Mouse (Mus musculus) E14TG2a.4 (cell line): ENCODE data around the gene Col4a4.

ENCODE experiments used
- H3K27me3 ChIP-seq: 2 replicates; pipeline ENCODE4 v1.6.1; 2014; ENCODE audit warnings: low read length, control low read depth; ENCODE audit not compliant: insufficient read depth
- H3K36me3 ChIP-seq: 2 replicates; pipeline ENCODE4 v1.6.1; 2014; ENCODE audit warnings: low read length, control low read depth; ENCODE audit not compliant: insufficient read depth
- H3K4me1 ChIP-seq: replicated peaks from 2 replicates; pipeline ENCODE4 v1.6.1; 2014; ENCODE audit warnings: low read depth, low read length, control low read depth
- H3K4me3 ChIP-seq: replicated peaks from 2 replicates; pipeline ENCODE4 v1.5.1; 2014; ENCODE audit warnings: mild to moderate bottlenecking, low read length
- H3K9me3 ChIP-seq: 2 replicates; pipeline ENCODE4 v1.6.1; 2014; ENCODE audit warnings: low read length, control low read depth
- CTCF ChIP-seq: conservative IDR thresholded peaks from 2 replicates; pipeline ENCODE4 v1.5.1; 2014; ENCODE audit warnings: low read length
- NANOG ChIP-seq: IDR thresholded peaks from 2 replicates; pipeline ENCODE4 v1.6.1; 2014; ENCODE audit warnings: borderline replicate concordance, low read length, mixed read lengths
- POU5F1 ChIP-seq: IDR thresholded peaks from 2 replicates; pipeline ENCODE4 v1.6.1; 2014; ENCODE audit warnings: low read length, borderline replicate concordance

Gene Col4a4

DNA sequence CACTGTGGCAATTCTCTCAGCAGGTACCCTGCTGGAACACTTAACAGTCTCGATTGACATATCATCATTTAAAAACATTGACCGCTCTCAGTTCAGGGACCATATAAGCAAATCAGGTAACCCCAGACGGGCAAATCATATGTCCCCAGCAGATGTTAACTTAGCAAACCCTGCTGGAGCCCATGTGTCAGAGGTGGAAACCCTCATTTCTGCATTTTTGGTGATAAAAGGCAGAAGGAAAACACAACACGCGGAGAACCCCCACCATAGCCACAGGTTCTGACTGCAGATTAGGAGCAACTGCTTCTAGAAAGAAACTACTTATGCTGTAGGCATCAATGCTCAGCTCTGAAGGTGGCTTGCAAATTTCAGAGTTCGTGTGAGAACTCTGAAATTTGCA, 38.3 kb upstream of the Col4a4 start:
- Histone ChIP-seq H3K27me3 (no peaks in the 10 kb centered on the region; the same call in 1 of the 2 replicates), H3K9me3 (no peaks in the 10 kb centered on the region), H3K36me3 (no peaks in the 10 kb centered on the region), H3K4me3 (no peak overlapping the region), H3K4me1 (no peaks in the 10 kb centered on the region)
- no peak for TF ChIP-seq CTCF
- no peak for TF ChIP-seq NANOG
- TF ChIP-seq POU5F1 = no peak

DNA sequence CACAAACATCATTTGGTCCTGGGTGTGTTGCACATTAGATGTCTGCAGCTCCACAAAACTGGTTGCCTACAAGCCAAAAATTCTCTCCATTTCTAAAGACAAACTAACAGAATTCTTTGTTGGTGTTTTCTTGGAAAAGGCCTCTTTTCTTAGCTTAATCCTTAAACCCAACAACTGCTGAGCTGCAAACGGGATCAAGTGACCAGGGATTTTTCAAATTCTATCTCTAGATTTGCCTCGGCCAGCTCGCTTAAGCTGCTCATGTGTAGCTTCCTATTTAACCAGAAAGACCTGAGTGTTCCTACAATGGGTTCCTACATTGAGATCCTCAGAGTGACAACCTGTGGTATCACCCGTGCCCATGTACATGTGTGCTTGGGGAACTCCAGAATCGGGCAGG, 33.3 kb upstream of the Col4a4 start:
- H3K36me3 ChIP-seq = no peaks in the 10 kb centered on the region
- no peak overlapping the region for H3K4me3 ChIP-seq
- no peaks in the 10 kb centered on the region; the same call in 1 of the 2 replicates for H3K27me3 ChIP-seq
- no peaks in the 10 kb centered on the region for H3K9me3 ChIP-seq
- H3K4me1 ChIP-seq = no peaks in the 10 kb centered on the region
- TF ChIP-seq NANOG (no peak), POU5F1 (no peak), CTCF (no peak)

DNA sequence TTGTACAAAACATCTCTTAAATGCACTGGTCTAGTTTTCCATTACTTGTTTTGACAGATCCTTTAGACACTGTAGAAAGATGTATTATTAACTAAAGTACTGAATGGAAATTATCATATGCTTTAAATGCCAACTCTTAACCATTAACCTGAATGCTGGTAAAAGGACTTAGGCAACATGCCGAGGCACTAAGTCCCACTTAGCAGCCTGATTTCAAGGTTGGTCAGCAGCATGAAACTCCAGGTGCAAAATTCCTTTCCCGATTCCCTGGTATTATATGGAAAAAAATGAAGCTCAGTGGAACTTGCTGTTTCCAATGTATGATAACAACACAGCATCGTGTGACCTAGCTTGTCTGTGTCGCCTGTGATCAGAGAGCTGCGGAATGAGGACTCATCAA, 31.9 kb upstream of the Col4a4 start:
- Histone ChIP-seq H3K4me1 (no peaks in the 10 kb centered on the region), H3K27me3 (no peaks in the 10 kb centered on the region), H3K4me3 (no peak overlapping the region), H3K9me3 (no peaks in the 10 kb centered on the region), H3K36me3 (no peaks in the 10 kb centered on the region)
- TF ChIP-seq POU5F1 = no peak
- TF ChIP-seq CTCF = no peak
- TF ChIP-seq NANOG = no peak

DNA sequence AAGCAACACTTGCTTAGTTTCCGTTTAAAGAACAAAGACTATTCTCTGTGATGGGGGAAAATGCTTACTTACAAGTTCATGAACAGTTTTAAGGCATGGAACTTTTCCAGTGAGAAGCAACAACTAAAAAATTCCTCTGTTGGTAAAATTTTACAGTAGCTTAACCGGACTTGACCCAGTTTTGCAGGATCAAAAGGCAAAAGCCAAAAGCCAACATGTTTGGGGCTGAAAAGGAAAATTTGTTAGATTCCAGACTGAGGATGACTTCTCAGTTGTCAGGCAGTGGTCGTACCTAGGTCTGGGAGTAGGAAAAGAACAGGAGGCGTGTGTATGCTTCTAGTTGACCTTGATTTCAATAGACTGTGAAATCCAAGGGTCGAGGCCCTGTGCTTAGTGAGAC, 31.4 kb upstream of the Col4a4 start:
- no peaks in the 10 kb centered on the region for H3K9me3 ChIP-seq
- H3K36me3 ChIP-seq = no peaks in the 10 kb centered on the region
- H3K4me1 ChIP-seq = no peaks in the 10 kb centered on the region
- no peaks in the 10 kb centered on the region for H3K27me3 ChIP-seq
- no peak overlapping the region for H3K4me3 ChIP-seq
- TF ChIP-seq CTCF = no peak
- no peak for TF ChIP-seq POU5F1
- TF ChIP-seq NANOG = no peak

DNA sequence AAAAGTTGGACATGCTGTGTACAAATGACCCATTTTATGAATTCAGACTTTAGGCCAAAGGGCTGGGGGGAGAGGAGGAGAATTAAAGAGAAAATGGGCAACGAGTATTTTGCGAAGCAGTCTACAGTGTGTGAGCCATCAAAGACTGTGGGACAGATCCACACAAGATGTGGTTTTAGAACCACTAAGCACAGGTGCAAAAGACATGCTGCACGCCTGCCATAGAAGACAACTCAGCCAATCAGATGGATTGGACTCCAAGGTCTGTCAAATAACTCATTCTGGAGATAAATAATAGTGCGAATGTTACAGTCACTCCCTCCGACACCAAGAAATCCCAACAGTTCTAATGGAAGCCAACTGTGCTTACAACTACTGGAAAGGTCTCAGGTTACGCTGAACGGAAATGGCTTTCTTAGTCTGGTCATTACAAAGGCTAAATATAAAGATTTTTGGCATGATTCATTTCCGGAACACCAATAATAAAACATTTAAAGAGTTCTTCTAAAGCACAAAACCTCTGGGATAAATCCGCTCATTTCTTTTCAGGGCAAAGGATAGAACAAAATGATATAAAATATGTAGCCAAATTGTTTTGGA, 25.5 kb upstream of the Col4a4 start:
- H3K27me3 ChIP-seq = no peaks in the 10 kb centered on the region
- no peak for TF ChIP-seq CTCF
- TF ChIP-seq NANOG = no peak
- no peak for TF ChIP-seq POU5F1
- H3K4me3 ChIP-seq = no peak overlapping the region
- H3K9me3 ChIP-seq = no peaks in the 10 kb centered on the region
- no peaks in the 10 kb centered on the region for H3K36me3 ChIP-seq
- H3K4me1 ChIP-seq = no peaks in the 10 kb centered on the region

DNA sequence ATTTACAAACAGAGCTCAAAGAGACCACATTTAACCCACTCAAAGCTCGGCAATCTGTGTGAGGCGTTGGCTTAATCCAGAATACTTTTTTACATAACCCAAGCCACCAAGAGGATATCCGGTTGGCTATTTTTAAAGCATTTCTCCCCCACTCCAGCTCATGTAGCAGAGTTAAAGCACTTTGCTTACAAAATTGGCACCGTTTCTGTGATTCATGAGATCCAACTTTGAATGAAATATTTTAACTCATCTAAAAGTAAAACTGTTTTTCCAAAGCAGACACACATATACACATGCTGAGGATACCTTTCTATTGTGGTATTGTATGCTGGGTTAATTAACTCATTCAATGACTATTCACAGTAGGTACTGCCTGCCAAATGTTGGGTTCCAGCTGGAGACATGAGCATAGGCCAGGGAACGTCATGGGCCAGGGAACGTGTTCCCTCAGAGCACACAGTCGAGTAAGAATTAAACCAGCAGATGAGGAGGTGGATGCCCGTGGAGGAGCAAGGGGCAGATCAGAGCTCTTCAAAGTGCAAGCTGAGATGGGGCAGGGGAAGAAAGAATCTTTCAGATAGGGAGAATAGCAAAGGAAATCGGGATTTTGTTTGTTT, 22.1 kb upstream of the Col4a4 start:
- no peaks in the 10 kb centered on the region for H3K9me3 ChIP-seq
- no peaks in the 10 kb centered on the region for H3K36me3 ChIP-seq
- no peaks in the 10 kb centered on the region for H3K27me3 ChIP-seq
- TF ChIP-seq NANOG (no peak), CTCF (no peak), POU5F1 (no peak)
- no peak overlapping the region for H3K4me3 ChIP-seq
- H3K4me1 ChIP-seq = no peaks in the 10 kb centered on the region

DNA sequence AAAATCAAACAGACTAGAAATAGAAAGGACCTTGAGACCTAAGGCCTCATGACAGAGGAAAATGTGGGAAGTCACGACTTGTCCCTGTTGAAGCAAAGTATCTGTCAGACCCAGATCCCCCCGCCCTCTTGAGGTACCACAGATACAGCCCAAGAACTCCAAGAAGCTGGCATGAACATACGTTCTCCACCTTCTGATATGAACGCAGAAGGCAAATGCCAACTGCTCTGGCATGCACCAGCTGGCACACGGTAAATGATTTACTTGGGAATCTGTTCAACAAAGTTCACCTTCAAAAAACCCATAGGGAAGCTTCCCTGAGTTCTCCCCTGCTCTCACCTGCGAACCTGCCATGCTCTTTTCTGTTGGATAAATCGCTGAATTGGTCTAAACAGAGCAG, 19.2 kb upstream of the Col4a4 start:
- no peak overlapping the region for H3K4me3 ChIP-seq
- no peaks in the 10 kb centered on the region for H3K9me3 ChIP-seq
- TF ChIP-seq CTCF = no peak
- TF ChIP-seq POU5F1 = no peak
- no peak for TF ChIP-seq NANOG

DNA sequence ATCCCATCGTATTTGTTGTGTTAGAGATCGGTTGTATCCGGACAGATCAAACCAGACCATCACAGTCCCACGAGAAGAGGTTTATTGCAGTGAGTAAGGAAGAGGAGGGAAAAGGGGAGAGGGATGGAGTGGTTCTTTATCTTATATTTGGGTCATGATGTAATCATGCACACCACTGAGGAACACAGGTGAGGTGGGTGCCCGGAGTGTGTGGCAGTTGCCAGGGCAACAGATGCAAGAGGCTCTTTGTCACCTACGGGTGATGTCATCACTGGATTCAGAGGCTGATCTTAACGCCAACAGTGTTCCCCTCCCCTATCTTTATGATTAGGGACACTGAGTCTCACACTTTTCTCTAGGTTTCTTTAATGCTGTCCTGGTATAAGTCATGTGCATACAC, 18.7 kb upstream of the Col4a4 start:
- H3K4me1 ChIP-seq = no peaks in the 10 kb centered on the region
- H3K27me3 ChIP-seq = no peaks in the 10 kb centered on the region
- H3K36me3 ChIP-seq = no peaks in the 10 kb centered on the region
- TF ChIP-seq NANOG = no peak
- TF ChIP-seq CTCF = no peak
- TF ChIP-seq POU5F1 = no peak
- no peak overlapping the region for H3K4me3 ChIP-seq
- no peaks in the 10 kb centered on the region for H3K9me3 ChIP-seq

More for the DNA sequence above, 19.2 kb upstream of the Col4a4 start:
- no peaks in the 10 kb centered on the region for H3K36me3 ChIP-seq
- H3K4me1 ChIP-seq = no peaks in the 10 kb centered on the region
- H3K27me3 ChIP-seq = no peaks in the 10 kb centered on the region
